Mouse (Mus musculus) embryonic facial prominence, embryonic 10.5 days (tissue): ENCODE measurements at regions not wholly inside any gene's neighbourhood (a gene's known extent, or its start where the extent isn't known, plus 50 kb on each side); places are given as distances from the start of the nearest gene placed in this dataset.

Experiments
- DNase-seq: peaks from one replicate; pipeline ENCODE4 v3.0.0-alpha.2; 2017; ENCODE audit warnings: low spot score
- H3K27ac ChIP-seq: fragments of 300-500 bp; sonication (generic); replicated peaks from 2 replicates; pipeline ENCODE4 v1.5.1; 2016; ENCODE audit warnings: mild to moderate bottlenecking
- H3K27me3 ChIP-seq: fragments of 300-500 bp; sonication (generic); replicated peaks from 2 replicates; pipeline ENCODE4 v1.6.1; 2016; ENCODE audit warnings: low read depth, mild to moderate bottlenecking; ENCODE audit not compliant: poor library complexity, severe bottlenecking
- H3K36me3 ChIP-seq: fragments of 300-500 bp; sonication (generic); replicated peaks from 2 replicates; pipeline ENCODE4 v1.6.1; 2016; ENCODE audit warnings: mild to moderate bottlenecking, moderate library complexity
- H3K4me1 ChIP-seq: fragments of 300-500 bp; sonication (generic); 2 replicates; pipeline ENCODE4 v1.6.1; 2016
- H3K4me3 ChIP-seq: fragments of 300-500 bp; sonication (generic); 2 replicates; pipeline ENCODE4 v1.5.1; 2016; ENCODE audit warnings: mild to moderate bottlenecking, moderate library complexity
- H3K9me3 ChIP-seq: fragments of 300-500 bp; sonication (generic); 2 replicates; pipeline ENCODE4 v1.6.1; 2016; ENCODE audit warnings: mild to moderate bottlenecking
- WGBS: fragments of 180-500 bp; shearing (Covaris S2); methylation state at CpG from one replicate; pipeline ENCODE4 v1.1.7; 2016; 5-methylcytosine and 5-hydroxymethylcytosine counted together

DNA sequence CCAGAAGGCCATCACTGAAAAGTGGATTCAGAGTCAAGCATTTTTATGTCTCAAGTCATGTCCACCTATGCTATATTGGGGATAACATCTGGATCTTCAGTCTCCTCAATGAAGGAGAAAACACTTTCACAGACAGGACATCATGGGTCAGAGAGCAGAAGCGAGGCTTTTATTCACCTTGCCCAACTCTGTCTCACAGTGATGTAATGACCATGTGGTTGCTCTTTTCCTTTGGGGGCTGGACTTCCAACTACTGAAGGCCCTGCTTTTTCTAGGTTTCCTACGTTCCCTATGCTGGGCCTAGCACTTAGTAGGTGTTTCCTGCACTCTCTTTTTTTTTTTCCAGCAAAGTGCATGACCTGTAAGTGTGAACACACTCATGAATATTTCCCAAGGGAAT, 130.4 kb downstream of the 4933412E24Rik start:
- no peak for DNase-seq
- Histone ChIP-seq H3K9me3 (no peaks in the 10 kb centered on the region), H3K27ac (no peak overlapping the region), H3K36me3 (no peaks in the 10 kb centered on the region), H3K27me3 (no peaks in the 10 kb centered on the region), H3K4me3 (no peak overlapping the region), H3K4me1 (peaks cover 10% of the 10 kb centered on the region)
- 74% methylated on average over 2 of the region's 2 CpGs for WGBS

- H3K9me3 ChIP-seq = no peaks in the 10 kb centered on the region
- 78% methylated on average over 5 of the region's 5 CpGs for WGBS
- H3K36me3 ChIP-seq = no peaks in the 10 kb centered on the region
- DNase-seq = no peak
- no peaks in the 10 kb centered on the region for H3K27me3 ChIP-seq
- peaks cover 2% of the 10 kb centered on the region for H3K4me1 ChIP-seq
- no peak overlapping the region for H3K4me3 ChIP-seq
- no peak overlapping the region for H3K27ac ChIP-seq
Observed at GRCm38 (mm10) chr15:59882444-59882843, 134.0 kb downstream of the 4933412E24Rik start.

- Histone ChIP-seq H3K36me3 (no peaks in the 10 kb centered on the region), H3K4me1 (no peaks in the 10 kb centered on the region), H3K27me3 (no peaks in the 10 kb centered on the region), H3K27ac (no peak overlapping the region), H3K9me3 (no peaks in the 10 kb centered on the region), H3K4me3 (no peak overlapping the region)
- DNase-seq = no peak
- 92% methylated on average over 5 of the region's 5 CpGs for WGBS
Observed at GRCm38 (mm10) chr15:59880426-59880825, 136.0 kb downstream of the 4933412E24Rik start.

- H3K9me3 ChIP-seq = no peaks in the 10 kb centered on the region
- no peaks in the 10 kb centered on the region for H3K27me3 ChIP-seq
- no peak for DNase-seq
- H3K27ac ChIP-seq = no peak overlapping the region
- no peak overlapping the region for H3K4me3 ChIP-seq
- no peaks in the 10 kb centered on the region for H3K36me3 ChIP-seq
- no peaks in the 10 kb centered on the region for H3K4me1 ChIP-seq
- WGBS = 88% methylated on average over 4 of the region's 4 CpGs
Observed at GRCm38 (mm10) chr15:59879311-59879710, 137.1 kb downstream of the 4933412E24Rik start.

DNA sequence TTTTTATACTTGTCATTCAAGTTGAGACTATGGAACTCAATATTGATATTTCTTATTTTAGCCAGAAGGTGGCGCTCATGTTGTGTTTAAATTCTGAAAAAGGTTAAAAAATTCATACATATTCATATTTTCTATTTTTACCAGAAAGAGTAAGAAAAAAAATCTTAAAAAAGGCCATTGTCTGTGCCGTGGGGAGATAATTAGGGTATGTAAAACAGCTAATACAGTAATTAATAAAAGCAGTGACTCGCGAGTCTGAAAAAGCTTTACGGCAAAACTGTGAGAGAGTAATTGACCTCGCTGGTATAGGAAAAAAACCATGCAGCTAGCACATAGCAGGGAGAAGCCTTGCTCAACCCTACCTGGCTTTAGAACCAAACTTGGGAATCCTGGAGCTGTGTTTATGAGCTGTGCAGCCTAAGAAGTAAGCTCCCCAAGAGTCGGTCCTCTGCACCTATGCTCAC, 140.1 kb downstream of the 4933412E24Rik start:
- DNase-seq = no peak
- 77% methylated on average over 7 of the region's 7 CpGs for WGBS

GRCm38 (mm10) chr15:59866701-59867100, 149.7 kb downstream of the 4933412E24Rik start:
- WGBS = 89% methylated on average over 8 of the region's 8 CpGs
- Histone ChIP-seq H3K4me1 (no peaks in the 10 kb centered on the region), H3K27me3 (no peaks in the 10 kb centered on the region), H3K27ac (no peak overlapping the region), H3K9me3 (0 out of 2 replicates have a peak, but pooled peaks cover 4% of the 10 kb centered on the region), H3K36me3 (no peaks in the 10 kb centered on the region), H3K4me3 (no peak overlapping the region)
- no peak for DNase-seq

More for the DNA sequence above, 140.1 kb downstream of the 4933412E24Rik start:
- H3K9me3 ChIP-seq = no peaks in the 10 kb centered on the region
- no peaks in the 10 kb centered on the region for H3K27me3 ChIP-seq
- no peak overlapping the region for H3K27ac ChIP-seq
- no peaks in the 10 kb centered on the region for H3K36me3 ChIP-seq
- no peaks in the 10 kb centered on the region for H3K4me1 ChIP-seq
- no peak overlapping the region for H3K4me3 ChIP-seq

GRCm38 (mm10) chr15:59864746-59865499, 151.5 kb downstream of the 4933412E24Rik start:
- Histone ChIP-seq H3K4me1 (no peaks in the 10 kb centered on the region), H3K27ac (no peak overlapping the region), H3K36me3 (no peaks in the 10 kb centered on the region), H3K9me3 (no peaks in the 10 kb centered on the region), H3K4me3 (no peak overlapping the region), H3K27me3 (no peaks in the 10 kb centered on the region)
- peak; percentile 54 for DNase-seq
- 50% methylated on average over 18 of the region's 18 CpGs for WGBS

DNA sequence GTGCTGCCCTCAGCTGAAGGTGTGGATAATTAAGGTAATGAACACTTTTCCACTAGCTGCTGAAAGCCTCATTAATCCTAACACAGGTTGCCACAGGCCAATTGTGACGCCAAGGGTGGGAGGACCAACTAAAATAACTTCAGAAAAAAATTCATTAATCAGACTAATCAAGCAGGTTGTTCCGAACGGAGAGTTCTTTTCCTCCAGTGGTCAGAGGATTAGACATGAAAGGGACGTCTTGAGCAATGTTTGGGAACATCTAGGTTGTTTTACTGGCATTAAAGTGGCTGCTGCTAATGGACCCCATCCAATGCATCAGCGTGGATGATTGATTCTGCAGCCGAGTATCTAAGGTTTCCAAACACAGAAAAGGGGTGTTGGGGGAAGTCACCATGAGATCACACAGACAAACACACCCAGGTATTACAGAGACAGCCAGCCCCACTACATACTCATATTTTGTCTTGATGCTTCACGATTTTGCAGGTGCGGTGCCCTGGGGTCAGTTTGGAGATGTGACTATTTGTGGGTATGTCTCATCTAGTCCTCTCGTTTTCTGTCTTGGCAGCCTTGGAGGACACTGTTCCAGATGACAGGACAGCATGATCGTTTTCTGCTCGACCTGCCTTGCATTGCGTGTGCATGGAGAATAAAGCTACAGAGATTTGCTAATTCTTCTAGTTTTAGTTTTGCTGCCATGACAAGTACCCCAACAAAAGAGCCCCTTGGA, 164.0 kb downstream of the 4933412E24Rik start:
- H3K4me3 ChIP-seq = no peak overlapping the region
- H3K27me3 ChIP-seq = no peaks in the 10 kb centered on the region
- no peaks in the 10 kb centered on the region for H3K36me3 ChIP-seq
- no peak overlapping the region for H3K27ac ChIP-seq
- 79% methylated on average over 12 of the region's 12 CpGs for WGBS
- H3K9me3 ChIP-seq = no peaks in the 10 kb centered on the region
- no peak for DNase-seq
- no peaks in the 10 kb centered on the region for H3K4me1 ChIP-seq

GRCm38 (mm10) chr15:59845158-59845739, 171.2 kb downstream of the 4933412E24Rik start:
- no peaks in the 10 kb centered on the region for H3K4me1 ChIP-seq
- no peak overlapping the region for H3K27ac ChIP-seq
- H3K4me3 ChIP-seq = no peak overlapping the region
- H3K9me3 ChIP-seq = no peaks in the 10 kb centered on the region
- DNase-seq = no peak
- no peaks in the 10 kb centered on the region for H3K36me3 ChIP-seq
- no peaks in the 10 kb centered on the region for H3K27me3 ChIP-seq
- WGBS = 75% methylated on average over 7 of the region's 7 CpGs

- DNase-seq = no peak
- no peaks in the 10 kb centered on the region for H3K36me3 ChIP-seq
- no peak overlapping the region for H3K4me3 ChIP-seq
- WGBS = 89% methylated on average over 5 of the region's 5 CpGs
- no peaks in the 10 kb centered on the region for H3K4me1 ChIP-seq
- no peaks in the 10 kb centered on the region for H3K9me3 ChIP-seq
- H3K27ac ChIP-seq = no peak overlapping the region
- H3K27me3 ChIP-seq = no peaks in the 10 kb centered on the region
Observed at GRCm38 (mm10) chr15:59836631-59837030, 179.8 kb downstream of the 4933412E24Rik start.

- no peaks in the 10 kb centered on the region for H3K36me3 ChIP-seq
- peaks cover 2% of the 10 kb centered on the region for H3K4me1 ChIP-seq
- no peaks in the 10 kb centered on the region; the same call in 1 of the 2 replicates for H3K27me3 ChIP-seq
- H3K4me3 ChIP-seq = no peak overlapping the region
- H3K27ac ChIP-seq = no peak overlapping the region
- DNase-seq = no peak
- no peaks in the 10 kb centered on the region for H3K9me3 ChIP-seq
- WGBS = 86% methylated on average over 3 of the region's 3 CpGs
Observed at GRCm38 (mm10) chr15:59833232-59833631, 183.2 kb downstream of the 4933412E24Rik start.

- H3K4me1 ChIP-seq = peaks cover 7% of the 10 kb centered on the region
Observed at GRCm38 (mm10) chr15:59831481-59831880, 184.9 kb downstream of the 4933412E24Rik start.

More at GRCm38 (mm10) chr15:59831481-59831880, 184.9 kb downstream of the 4933412E24Rik start:
- H3K27ac ChIP-seq = no peak overlapping the region
- 84% methylated on average over 2 of the region's 2 CpGs for WGBS
- no peaks in the 10 kb centered on the region for H3K9me3 ChIP-seq
- H3K27me3 ChIP-seq = no peaks in the 10 kb centered on the region; the same call in 1 of the 2 replicates
- DNase-seq = no peak
- H3K36me3 ChIP-seq = no peaks in the 10 kb centered on the region
- no peak overlapping the region for H3K4me3 ChIP-seq
